In the genomic region with DNA sequence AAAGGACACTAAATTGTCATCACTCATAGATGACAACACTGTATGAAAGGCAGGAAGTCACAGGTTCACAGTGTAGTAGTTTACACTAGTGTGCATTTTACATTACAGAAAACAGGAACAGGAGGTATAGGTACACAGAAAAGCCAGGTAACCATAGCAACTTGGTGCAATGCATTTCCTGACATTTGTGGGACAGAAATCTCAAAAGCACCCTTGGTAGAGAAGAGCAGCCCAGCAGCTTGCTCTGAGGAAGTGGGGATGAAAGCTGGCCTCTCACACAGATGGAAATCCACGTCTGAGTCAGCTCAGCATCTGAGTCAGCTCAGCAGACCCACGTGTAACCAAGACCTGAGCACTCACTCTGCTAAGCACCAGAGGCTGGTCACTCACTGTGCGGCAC, we compare ENCODE assay signal across 11 mouse cellular contexts. TPM values are rescaled to one million over a fixed set of nuclear protein-coding genes. Genes with fewer than 3 reads are reported as not detected.
DNase-seq lines count a peak whose midpoint lies in the region; ATAC-seq and TF ChIP-seq lines count a peak whose summit lies in the region.
"Had no signal": no experiment of that assay in that cellular context is flagged by ENCODE, and none has a peak within 500 bp of the region (broad histone marks: within the 10 kb centered on the region; RNA-seq: fewer than 3 reads in every experiment).

No protein-coding gene starts in this region.

- 0 out of 2 replicates have a peak overlapping the region, but pooled peaks have one; percentile 96 for H3K27ac ChIP-seq in heart, embryonic 16.5 days (ENCODE audit: low read length)
- H3K27ac ChIP-seq in lung, postnatal 0 days (ENCODE audit: low read length), result no peak overlapping the region

- 63% methylated on average over 3 of the region's 3 CpGs for WGBS in heart, embryonic 16.5 days
- WGBS in lung, postnatal 0 days, result 49% methylated on average over 3 of the region's 3 CpGs

- ATAC-seq in heart, embryonic 16.5 days (replicated peaks; ENCODE audit: extremely low read depth, insufficient read depth, low FRiP score), result no peak
- ATAC-seq in lung, postnatal 0 days, result peak; percentile 15; the same call in 1 of the 2 replicates
- ATAC-seq in neutrophil, adult 5-6 weeks (ENCODE audit: extremely low read depth, insufficient number of reproducible peaks, low FRiP score, poor library complexity, severe bottlenecking), result peak; percentile 93

- no peak for DNase-seq in heart, adult 9 months (ENCODE audit: low spot score in 2 of 2)
- peak; percentile 54 for DNase-seq in lung, postnatal 0 days (ENCODE audit: low spot score)
- no peak for DNase-seq in lung, postnatal 36 days
- DNase-seq in adrenal gland, postnatal 25 days, result peak; percentile 37
- no peak for DNase-seq in frontal cortex, postnatal 36 days (ENCODE audit: low spot score in 2 of 2)
- DNase-seq in embryo, embryonic 10.5 days (ENCODE audit: low spot score), result no peak
- DNase-seq: lung, adult 2 months; retina, postnatal 1 day; thymus, postnatal 36 days had no signal

- H3K4me2 ChIP-seq in heart, embryonic 16.5 days (ENCODE audit: low read depth, low read length), result no peak overlapping the region
- H3K4me2 ChIP-seq in lung, postnatal 0 days (replicated peaks; ENCODE audit: low read depth, low read length), result no peak overlapping the region

- H3K4me1 ChIP-seq in heart, embryonic 16.5 days (ENCODE audit: control insufficient read depth, insufficient read depth, low read length), result peaks cover 65% of the 10 kb centered on the region
- H3K4me1 ChIP-seq in lung, postnatal 0 days (ENCODE audit: insufficient read depth, low read depth, low read length), result peaks cover 11% of the 10 kb centered on the region; the same call in 1 of the 2 replicates

- H3K36me3 ChIP-seq in heart, embryonic 16.5 days (ENCODE audit: control insufficient read depth, insufficient read depth), result peaks cover 18% of the 10 kb centered on the region
- H3K36me3 ChIP-seq in lung, postnatal 0 days (ENCODE audit: insufficient read depth, low read length), result peaks cover 12% of the 10 kb centered on the region; the same call in 1 of the 2 replicates

- H3K4me3 ChIP-seq in heart, embryonic 16.5 days (ENCODE audit: low read length), result no peak overlapping the region
- H3K4me3 ChIP-seq in lung, postnatal 0 days (ENCODE audit: low read depth, low read length), result no peak overlapping the region

- H3K9me3 ChIP-seq in heart, embryonic 16.5 days (replicated peaks; ENCODE audit: control insufficient read depth, low read length), result no peaks in the 10 kb centered on the region
- H3K9me3 ChIP-seq in lung, postnatal 0 days (ENCODE audit: low read length), result no peaks in the 10 kb centered on the region

- TF ChIP-seq EP300 in lung, postnatal 0 days (IDR thresholded peaks at IDR 0.05), result peak; percentile 41; the same call in 1 of the 2 replicates

- H3K27me3 ChIP-seq in heart, embryonic 16.5 days (ENCODE audit: control insufficient read depth, insufficient read depth, low read length), result no peaks in the 10 kb centered on the region
- H3K27me3 ChIP-seq in lung, postnatal 0 days (replicated peaks; ENCODE audit: insufficient read depth, low read length), result no peaks in the 10 kb centered on the region

- H3K9ac ChIP-seq in heart, embryonic 16.5 days (ENCODE audit: low read length), result no peak overlapping the region
- H3K9ac ChIP-seq in lung, postnatal 0 days (replicated peaks; ENCODE audit: low read depth), result no peak overlapping the region

- no peak for TF ChIP-seq CTCF in lung, postnatal 0 days (IDR thresholded peaks at IDR 0.05)

RNA-seq across cellular contexts. Expression of gene Iqgap1, which starts 59.7 kb away (rescaled TPM):
- 49.0 and 51.6 TPM in 2 replicates for polyA plus RNA-seq in heart, embryonic 16.5 days (2015; fragmentation: Nextera tagmentation; extraction: Ambion mirVana)
- 153 and 183 TPM in 2 replicates for polyA plus RNA-seq in lung, postnatal 0 days (2015; fragmentation: Nextera tagmentation; extraction: Ambion mirVana)
- total RNA-seq in adrenal gland, postnatal 25 days (2021), result 87.7 and 126 TPM in 2 replicates
- 756 and 768 TPM in 2 replicates for total RNA-seq in neutrophil, adult 5-6 weeks (2017)

Comparison
In these comparisons a context has a peak if more than half of its experiments do, and no peak if none do; other contexts are left out.
1. DNase-seq: peak in lung, postnatal 0 days (single experiment) and adrenal gland, postnatal 25 days (single experiment); none in heart, adult 9 months (0 of 2), lung, postnatal 36 days (single experiment), frontal cortex, postnatal 36 days (0 of 2) and embryo, embryonic 10.5 days (single experiment).